Mouse (Mus musculus): ENCODE measurements around the gene Arhgef17. TPM values are rescaled to one million over a fixed set of nuclear protein-coding genes. Genes with fewer than 3 reads are reported as not detected.
A peak's percentile ranks its signal among the peaks of the same experiment; 100 is the strongest.

Gene Arhgef17
- total RNA-seq, 2 experiments from 2014 or later = 128 to 134 TPM

DNA sequence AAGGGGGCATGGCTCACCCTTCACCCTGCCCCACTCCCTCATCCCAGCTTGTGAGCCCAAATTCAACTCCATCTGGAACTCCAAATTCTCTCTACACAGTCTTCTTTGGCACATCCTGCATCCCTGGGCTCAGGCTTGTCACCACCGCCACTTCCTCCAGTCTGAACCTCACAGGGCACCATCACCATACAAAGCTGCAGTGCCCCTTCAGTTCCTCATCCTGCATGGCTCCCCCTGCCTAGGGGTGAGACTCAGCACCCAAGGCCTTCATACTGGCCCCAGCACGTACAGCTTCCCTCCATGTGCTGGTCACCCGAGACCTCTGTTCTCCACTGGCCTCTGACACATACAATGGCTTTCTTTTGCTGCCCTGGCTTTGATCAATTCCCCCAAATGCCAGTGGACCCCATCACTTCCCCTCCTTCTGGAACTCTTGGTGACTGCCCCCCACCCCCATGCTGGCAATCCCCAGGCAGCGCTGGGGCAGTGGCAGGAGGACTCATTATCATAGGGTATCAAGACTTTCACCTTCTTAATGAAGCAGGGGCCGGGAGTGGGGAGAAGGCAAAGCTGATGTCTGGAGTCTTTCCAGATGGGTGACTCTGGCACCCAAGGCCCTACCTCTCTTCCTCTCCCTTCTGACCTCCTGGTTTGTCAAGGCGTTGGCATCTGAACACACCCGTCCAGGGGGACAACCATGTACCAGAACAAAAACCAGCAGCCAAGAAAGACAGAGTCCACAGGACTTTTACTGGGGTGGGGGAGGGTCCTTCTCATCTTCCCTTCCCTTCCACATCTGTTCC, 12.7 kb downstream of the Arhgef17 start:
- intact Hi-C loops (cut with DNase I) = no loop called here
- no peak for DNase-seq (ENCODE audit: low spot score in 2 of 2)

DNA sequence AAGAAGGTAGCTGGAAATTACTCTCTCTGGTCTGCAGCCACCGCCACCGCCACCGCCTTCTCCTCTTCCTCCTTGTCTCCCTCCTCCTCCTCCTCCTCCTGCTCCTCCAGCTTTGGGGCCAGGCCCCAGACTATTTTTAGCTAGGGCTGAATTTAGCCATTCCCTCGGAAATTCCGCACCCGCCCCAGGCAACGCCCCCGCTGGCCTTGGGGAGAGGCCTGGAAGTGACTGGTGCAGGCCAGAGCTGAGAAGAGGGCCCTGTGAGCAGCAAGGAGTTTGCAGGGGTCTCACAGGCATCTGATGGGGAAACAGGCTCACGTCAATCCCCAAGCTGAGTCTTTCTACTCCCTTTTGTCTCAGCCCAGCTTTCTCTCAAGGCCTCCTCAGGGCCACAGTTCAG, 13.7 kb downstream of the Arhgef17 start:
- DNase-seq (ENCODE audit: low spot score in 2 of 2) = no peak
- intact Hi-C loops (cut with DNase I) = no loop called here

DNA sequence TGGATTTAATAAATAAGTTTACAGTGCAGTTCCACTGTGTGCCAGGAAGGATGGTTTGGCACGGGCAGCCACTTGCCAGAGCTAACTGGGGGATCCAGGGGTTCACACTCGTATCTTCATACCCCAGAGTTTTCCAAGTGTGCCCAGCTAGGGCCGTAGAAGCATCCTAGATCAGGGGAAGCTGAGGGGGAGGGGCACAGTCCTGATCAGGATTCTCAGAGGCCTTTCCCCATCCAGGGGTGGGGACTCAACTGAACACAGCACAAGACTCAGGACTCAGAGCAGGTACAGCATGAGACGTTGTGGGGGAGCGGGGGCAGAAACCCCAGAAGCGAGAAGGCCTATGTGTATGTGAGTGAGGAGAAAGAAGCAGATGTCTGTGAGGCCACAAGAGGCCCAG, 14.2 kb downstream of the Arhgef17 start:
- intact Hi-C loops (cut with DNase I) = no loop called here
- no peak for DNase-seq (ENCODE audit: low spot score in 2 of 2)

DNA sequence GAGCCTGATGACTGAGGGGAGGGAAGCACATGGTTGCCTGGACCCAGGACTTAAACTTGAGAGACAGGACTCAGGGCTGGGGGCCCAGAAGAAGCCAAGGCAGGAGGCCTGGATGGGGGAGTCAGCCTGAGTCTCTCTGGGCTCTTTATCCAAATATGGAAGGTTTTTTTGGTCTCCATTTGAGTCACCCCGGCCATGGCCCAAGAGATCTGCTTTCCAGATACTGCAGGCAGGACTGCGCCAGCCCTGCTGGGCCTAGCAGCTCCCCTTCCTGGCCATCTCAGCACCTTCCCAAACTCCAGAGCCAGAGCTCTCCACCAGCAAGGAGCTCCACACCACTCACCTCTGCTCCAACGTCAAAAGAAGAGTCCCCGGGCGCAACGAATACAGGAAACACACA, 15.4 kb downstream of the Arhgef17 start:
- DNase-seq (ENCODE audit: low spot score in 2 of 2) = no peak
- intact Hi-C loops (cut with DNase I) = no loop called here

DNA sequence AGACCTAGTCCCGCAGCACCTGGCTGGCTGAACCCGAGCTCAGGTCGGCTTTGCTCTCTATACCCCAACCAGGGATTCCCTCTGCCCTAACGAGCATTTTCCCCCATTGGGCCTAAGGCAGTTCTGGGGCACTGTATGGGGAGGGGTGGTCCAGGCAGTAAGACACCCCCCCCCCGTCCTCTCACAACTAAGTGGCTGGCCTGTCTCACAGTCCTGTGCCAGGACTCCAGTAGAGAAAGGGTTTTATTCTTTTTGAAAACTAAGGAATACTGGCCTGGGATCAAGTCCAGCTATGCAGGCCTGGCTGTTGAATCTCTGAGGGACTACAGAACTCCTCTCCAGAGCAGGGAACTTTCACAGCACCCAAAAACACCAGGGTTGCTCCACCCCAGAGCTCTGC, 16.7 kb downstream of the Arhgef17 start:
- DNase-seq (ENCODE audit: low spot score in 2 of 2) = no peak
- intact Hi-C loops (cut with DNase I) = no loop called here

DNA sequence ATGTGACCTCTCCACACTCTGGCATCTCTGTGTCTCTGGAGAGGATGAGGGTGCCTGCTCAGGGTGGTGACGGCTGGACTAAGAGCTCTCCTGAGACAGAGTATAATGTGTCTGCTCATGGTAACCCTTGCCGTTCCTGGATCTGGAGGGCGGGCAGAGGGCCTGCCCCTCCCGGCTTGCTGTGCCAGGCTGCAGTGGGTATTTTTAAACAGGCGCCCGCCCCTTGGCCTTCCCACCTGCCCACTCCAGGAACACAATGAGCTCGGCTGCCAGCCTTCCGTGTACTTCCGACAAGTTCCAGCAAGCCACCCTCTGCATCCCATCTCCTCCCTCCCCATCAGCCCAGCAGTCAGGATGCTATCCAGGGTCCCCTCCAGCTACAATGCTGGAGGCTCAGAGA, 20.1 kb downstream of the Arhgef17 start:
- intact Hi-C loops (cut with DNase I) = no loop called here
- no peak for DNase-seq (ENCODE audit: low spot score in 2 of 2)

DNA sequence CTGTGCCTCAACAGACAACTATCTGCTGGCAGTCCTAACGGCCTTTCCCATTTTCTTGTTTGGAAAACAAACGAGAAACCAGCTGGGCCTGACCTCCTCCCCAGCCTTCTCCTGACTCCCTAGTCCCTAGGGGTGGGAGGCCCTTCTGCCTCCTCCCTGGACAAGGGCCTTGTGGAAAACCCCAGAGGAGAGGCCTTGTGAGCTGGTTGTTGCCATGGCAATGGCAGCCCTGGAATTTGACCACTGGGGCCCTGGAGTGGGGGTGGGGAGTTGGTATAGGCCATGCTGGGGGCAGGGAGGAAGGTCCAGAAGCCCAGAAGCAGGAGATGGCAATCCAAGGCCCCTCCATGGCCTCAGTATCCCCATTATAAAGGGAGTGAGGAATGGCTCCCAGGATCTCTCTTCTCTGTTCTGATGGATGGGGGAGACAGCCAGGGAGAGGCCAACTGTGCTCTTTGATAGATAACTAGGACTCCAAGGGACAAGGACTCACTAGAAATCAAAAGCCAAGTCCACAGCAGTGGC, 20.6 kb downstream of the Arhgef17 start:
- intact Hi-C loops (cut with DNase I) = no loop called here
- no peak for DNase-seq (ENCODE audit: low spot score in 2 of 2)

DNA sequence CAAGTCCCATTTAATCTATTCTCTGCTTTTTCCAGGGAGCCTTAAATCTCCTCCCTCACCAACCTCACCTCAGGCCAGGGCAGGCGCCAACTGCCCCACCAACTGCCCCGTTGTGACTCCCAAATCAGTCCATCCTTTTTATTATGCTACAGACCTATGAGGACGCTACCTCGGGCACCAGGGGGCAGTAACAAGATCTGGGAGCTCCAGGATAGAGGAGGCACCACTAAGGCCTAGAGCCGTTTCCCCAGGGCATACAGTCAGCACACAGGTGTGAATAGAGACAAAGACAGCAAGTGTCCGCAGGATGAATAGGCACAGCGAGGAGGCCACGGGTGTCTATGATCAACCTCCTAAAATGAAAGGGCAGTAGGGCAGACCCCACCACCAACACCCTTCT, 23.3 kb downstream of the Arhgef17 start:
- DNase-seq (ENCODE audit: low spot score in 2 of 2) = no peak
- intact Hi-C loops (cut with DNase I) = loop anchor here (10.0 kb wide), 1 partner anchor 386 kb away; no protein-coding TSS in a partner anchor

DNA sequence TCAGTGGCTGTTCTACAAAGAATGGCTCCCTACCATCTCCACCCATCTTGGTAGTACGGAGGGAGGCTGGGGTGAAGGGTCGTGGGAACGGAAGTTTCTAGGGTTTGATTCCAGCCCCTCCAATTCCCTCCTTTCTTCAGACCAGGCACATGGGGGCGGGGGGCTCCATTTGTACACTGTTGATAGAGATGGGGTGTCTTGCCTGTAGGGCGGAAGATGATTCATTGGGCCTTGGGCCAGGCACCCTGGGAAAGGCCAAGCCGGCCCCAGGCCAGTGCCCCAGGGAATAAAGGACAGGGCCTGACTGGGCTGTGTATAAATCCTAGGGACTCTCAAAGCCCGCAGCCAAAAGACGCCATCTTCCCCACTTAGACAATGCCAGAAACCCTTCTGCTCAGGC, 23.8 kb downstream of the Arhgef17 start:
- DNase-seq (ENCODE audit: low spot score in 2 of 2) = no peak

DNA sequence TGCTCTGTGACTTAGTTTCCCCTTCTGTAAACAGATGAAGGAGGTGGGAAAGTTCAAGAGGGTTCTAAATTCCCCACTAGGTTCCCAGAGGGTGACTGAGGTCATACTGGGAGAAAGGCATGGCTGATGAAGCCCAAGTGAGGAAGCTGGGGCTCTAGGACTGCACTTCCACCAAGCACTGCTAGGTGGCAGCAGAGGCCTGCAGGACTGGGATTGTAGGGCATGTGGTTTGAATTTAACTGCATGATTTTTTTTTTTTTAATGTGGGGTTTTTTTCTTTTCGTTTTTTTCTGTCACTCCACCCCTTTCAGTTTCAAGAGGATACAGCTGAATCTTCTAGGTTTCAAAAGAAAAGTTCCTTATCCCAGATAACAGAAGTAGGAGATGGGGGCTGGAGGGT, 24.7 kb downstream of the Arhgef17 start:
- DNase-seq (ENCODE audit: low spot score in 2 of 2) = peak; percentile 78 to 83
- intact Hi-C loops (cut with DNase I) = loop anchor here (1.0 to 10.0 kb wide), 3 partner anchors 25 to 388 kb away; partner anchors contain the start of gene Arhgef17

More for the DNA sequence above, 23.8 kb downstream of the Arhgef17 start:
- intact Hi-C loops (cut with DNase I) = loop anchor here (10.0 kb wide), 1 partner anchor 387 kb away; no protein-coding TSS in a partner anchor

DNA sequence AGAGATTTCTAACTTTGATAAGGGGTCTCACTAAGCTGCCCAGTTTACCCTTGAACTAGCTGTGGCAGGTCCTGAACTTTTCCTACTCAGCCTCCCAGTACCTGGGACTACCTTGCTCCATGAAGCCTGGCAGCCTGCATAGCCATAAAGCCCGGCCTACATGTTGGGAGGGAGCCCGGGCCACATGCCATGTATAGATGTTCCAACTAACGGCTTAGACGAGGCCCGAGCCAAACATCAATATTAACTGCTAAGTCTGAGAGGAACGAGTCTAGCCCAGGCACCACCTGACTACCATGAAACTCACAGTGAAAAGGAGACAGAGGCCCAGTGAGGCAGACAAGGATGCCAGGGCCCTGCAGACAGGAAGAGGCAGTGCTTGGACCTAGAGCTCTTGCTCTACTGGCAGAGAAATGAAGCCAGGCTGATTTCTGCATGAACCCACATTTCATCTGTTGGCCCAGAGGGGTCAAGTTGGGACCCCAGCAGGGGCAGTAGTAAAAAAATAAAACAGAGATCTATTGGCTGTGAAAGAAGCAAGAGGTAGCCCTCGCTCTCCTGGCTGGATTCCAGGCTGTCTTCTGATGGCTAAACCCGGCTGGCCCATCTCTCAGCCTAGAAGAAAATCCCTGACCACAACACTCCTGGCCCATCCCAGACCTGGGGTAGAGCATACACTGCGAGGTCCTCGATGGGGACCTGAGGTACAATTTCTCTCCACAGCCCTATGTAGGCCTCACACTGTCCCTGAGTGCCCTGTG, 25.7 kb downstream of the Arhgef17 start:
- intact Hi-C loops (cut with DNase I) = loop anchor here (2.0 to 10.0 kb wide), 2 partner anchors 145 to 389 kb away; no protein-coding TSS in a partner anchor
- no peak for DNase-seq (ENCODE audit: low spot score in 2 of 2)

DNA sequence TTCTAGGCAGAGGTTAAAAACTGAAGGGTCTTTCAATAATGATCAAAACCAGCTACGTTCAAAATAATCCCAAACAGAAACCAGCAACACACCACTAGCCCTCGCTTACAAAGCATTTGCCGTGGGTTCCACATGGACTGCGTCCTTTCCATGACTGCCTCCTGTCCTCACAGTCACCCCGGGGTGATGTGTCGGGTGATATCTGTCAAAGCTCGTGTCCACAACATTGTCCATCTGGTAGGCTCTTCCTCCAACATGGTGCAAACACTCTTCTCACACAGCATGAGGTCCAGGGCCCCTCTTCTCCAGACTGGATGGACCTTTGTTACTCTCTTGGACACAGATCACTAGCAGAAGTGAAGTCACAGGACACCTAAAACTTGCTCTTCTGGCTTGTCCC, 26.9 kb downstream of the Arhgef17 start:
- no peak for DNase-seq (ENCODE audit: low spot score in 2 of 2)
- intact Hi-C loops (cut with DNase I) = loop anchor here (10.0 kb wide), 1 partner anchor 390 kb away; no protein-coding TSS in a partner anchor

DNA sequence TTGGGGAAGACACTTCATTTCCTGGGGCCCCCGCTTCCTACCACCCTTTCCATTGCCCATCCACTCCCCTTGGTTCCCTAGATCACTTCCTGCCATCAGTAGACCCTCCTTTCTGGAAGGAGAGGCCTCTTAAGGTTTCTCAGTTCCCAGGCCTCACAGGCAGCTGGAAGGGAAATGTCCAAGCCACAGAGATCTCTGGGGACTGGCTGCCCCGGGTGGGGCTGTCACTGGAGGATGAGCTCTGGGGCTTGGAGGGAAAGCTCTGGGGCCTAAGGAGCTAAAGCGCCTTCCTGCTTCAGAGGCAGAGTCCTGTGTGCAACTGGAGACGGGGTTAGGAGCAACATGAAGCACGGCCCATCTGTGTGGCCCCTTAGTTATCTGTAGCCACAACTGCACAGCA, 27.3 kb downstream of the Arhgef17 start:
- intact Hi-C loops (cut with DNase I) = loop anchor here (10.0 kb wide), 1 partner anchor 390 kb away; no protein-coding TSS in a partner anchor
- DNase-seq (ENCODE audit: low spot score in 2 of 2) = no peak

DNA sequence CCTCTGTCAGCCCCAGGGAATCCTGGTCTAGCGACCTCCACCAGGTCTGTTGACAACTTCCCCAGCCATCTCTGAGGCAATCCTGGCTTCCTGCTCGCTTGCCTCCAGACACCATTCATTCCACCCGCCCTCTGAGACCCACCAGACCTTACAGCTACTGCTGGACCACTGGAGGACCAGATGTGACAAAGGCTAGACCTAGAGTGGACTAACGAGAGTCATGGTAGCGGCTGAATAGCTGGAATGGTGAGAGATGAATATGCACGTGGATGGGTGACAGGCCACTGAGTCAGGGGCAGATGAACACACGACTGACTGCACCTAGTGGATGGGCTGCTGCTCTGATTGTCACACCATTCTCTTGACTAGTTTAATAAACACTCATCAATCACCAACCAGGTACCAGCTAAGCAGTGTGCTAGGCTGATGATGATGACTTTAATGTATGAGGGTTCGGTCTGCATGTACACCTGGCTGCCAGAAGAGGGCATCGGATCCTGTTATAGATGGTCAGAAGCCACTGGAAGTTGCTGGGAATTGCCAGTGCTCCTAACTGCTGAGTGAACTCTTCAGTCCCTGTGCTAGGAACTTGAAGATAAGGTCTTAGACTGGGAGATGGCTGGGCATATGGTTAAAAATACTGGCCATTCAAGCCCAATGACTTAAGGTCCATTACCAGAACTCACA, 29.3 kb downstream of the Arhgef17 start:
- DNase-seq (ENCODE audit: low spot score in 2 of 2) = no peak
- intact Hi-C loops (cut with DNase I) = loop anchor here (10.0 kb wide), 1 partner anchor 392 kb away; no protein-coding TSS in a partner anchor

DNA sequence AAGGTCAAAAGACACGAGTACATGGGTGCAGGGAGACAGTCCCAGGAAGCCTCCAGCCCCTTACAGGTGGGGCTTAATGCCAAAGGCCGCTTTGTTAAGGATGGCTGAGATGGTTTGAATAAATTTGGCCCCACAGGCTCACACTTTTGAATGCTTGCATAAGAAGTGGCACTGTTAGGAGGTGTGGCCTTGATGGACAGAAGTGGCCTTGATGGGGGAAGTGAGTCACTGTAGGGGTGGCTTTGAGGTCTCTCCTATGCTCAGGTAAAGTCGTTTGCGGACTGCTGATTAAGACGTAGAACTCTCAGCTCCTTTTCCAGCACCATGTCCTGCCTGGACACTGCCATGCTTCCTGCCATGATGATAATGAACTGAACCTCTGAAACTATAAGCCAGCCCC, 34.1 kb downstream of the Arhgef17 start:
- intact Hi-C loops (cut with DNase I) = no loop called here
- no peak for DNase-seq (ENCODE audit: low spot score in 2 of 2)

DNA sequence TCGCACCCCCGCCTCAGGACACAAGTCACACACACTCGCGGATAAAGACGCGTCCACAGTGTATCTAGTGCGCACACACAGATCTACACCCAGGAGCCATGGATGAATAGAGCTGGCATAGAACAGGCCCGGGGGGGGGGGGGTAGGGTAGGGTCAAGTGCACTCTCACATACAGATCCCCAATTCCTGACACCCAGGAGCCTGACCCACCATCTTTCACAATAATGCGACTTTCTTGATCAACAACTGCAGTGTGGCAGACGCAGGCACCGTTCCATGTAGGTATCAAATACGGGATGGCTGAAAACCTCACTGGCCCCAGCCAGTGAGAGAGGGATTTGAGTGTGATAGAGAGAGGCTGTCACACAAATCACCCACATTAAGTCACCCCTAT, 37.1 kb downstream of the Arhgef17 start:
- DNase-seq (ENCODE audit: low spot score in 2 of 2) = no peak
- intact Hi-C loops (cut with DNase I) = no loop called here

DNA sequence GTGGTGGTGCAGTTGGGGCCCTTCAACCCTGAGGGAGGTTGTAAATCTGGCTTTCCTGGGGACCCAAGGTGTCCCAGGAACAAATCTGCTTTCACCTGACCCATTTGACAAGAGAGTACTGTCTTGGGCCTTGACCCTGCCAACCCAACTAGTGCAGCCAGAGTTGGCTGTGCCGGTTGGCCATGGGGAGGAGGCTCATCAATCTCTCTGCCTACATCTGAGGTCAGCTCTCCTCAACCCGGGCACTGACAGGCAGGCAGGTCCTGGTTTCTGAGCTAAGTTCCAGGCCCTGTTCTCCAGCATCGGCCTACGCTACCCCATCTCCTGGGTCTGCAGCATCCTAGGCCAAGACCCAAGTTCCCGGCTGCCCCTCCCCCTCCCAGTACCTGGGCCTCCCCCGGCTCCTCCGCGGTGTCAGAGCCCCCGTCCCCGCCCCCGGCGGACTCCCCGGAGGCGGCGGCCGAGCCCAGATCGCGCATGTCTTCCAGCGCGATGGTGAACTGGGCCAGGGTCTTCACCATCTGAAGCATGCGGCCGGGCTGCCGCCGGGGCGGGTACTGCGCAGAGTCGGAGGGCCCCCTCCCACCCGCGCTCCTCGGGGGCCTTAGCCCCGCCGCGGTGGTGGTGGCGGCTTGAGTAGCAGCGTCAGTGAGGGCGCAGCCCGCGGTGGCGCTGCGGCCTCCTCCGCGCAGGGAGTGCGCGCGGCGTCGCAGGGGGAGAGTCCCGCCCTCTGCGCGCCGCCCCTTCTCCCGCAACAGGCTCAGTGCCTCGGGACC, 37.7 kb downstream of the Arhgef17 start:
- intact Hi-C loops (cut with DNase I) = no loop called here

DNA sequence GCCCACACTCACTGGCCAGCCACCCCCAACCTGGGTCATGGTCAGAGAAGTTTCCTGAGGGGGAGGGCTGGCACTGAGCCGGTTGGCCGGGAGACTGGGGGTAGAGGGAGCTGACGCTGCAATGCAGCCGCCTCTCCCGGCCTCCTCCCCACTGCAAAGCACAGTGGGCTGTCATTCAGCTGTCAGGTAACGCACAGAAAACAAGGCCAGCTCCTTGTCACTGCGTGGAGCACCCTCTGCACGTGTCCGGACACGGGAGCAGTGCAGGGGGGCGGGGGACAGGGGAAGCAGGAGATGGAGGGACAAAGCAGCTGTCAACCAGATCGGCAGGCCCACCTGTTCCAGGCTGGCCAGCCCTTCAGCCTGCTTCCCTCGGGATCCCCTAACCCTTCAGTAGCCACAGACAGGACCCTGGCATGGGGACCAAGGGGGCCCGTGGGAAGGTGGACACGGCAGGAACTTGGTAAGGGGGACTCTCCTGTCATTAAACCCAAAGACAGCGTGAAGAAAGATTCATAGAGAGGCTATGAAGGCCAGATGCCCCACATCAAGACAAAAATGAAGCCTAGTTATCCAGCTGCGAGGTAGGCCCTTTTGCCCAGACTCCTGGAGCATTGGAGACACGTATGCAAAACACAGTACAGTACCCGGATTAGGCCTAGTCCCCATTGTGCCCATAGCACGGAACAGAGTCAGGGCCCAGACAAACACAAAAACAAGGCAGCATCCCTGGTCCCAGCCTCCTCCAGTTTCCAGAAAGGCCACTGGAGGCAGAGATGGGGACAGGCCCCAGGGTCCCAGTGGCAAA, 38.5 kb downstream of the Arhgef17 start:
- intact Hi-C loops (cut with DNase I) = no loop called here

More for the DNA sequence above, 37.7 kb downstream of the Arhgef17 start:
- peak; percentile 70 to 76 for DNase-seq (ENCODE audit: low spot score in 2 of 2)

More for the DNA sequence above, 38.5 kb downstream of the Arhgef17 start:
- peak; percentile 54 to 59 for DNase-seq (ENCODE audit: low spot score in 2 of 2)

Data from left cerebral cortex, postnatal 36 days (tissue).